Mouse (Mus musculus) lung, embryonic 16.5 days (tissue): Measurements from ENCODE around the gene Usf3. TPM values are rescaled to one million over a fixed set of nuclear protein-coding genes. Genes with fewer than 3 reads are reported as not detected.
A peak's percentile ranks its signal among the peaks of the same experiment; 100 is the strongest.

Experiments
- ATAC-seq: fragments of 200-750 bp; cut with Nextera tagmentation; 2 replicates; pipeline ENCODE4 v1.8.0; 2017; ENCODE audit warnings: low read depth, mild to moderate bottlenecking, moderate library complexity
- H3K27ac ChIP-seq: fragments of 300-500 bp; sonication (generic); 2 replicates; pipeline ENCODE4 v1.5.1; 2014; ENCODE audit warnings: mild to moderate bottlenecking, control low read depth, low read length
- H3K27me3 ChIP-seq: fragments of 300-500 bp; sonication (generic); 2 replicates; pipeline ENCODE4 v1.6.1; 2014; ENCODE audit warnings: low read depth, low read length, mixed read lengths; ENCODE audit not compliant: control insufficient read depth, insufficient read depth
- H3K36me3 ChIP-seq: fragments of 300-500 bp; sonication (generic); 2 replicates; pipeline ENCODE4 v1.6.1; 2014; ENCODE audit warnings: low read length; ENCODE audit not compliant: control insufficient read depth, insufficient read depth
- H3K4me1 ChIP-seq: fragments of 300-500 bp; sonication (generic); replicated peaks from 2 replicates; pipeline ENCODE4 v1.6.1; 2014; ENCODE audit warnings: low read length, mixed read lengths; ENCODE audit not compliant: control insufficient read depth, insufficient read depth
- H3K4me2 ChIP-seq: fragments of 300-500 bp; sonication (generic); 2 replicates; pipeline ENCODE4 v1.6.1; 2014; ENCODE audit warnings: low read depth, low read length, control low read depth
- H3K4me3 ChIP-seq: fragments of 300-500 bp; sonication (generic); 2 replicates; pipeline ENCODE4 v1.5.1; 2014; ENCODE audit warnings: mild to moderate bottlenecking, low read length, control low read depth
- H3K9ac ChIP-seq: fragments of 300-500 bp; sonication (generic); 2 replicates; pipeline ENCODE4 v1.6.1; 2014; ENCODE audit warnings: low read length, control low read depth
- H3K9me3 ChIP-seq: fragments of 300-500 bp; sonication (generic); 2 replicates; pipeline ENCODE4 v1.6.1; 2016; ENCODE audit warnings: low read length; ENCODE audit not compliant: control insufficient read depth
- WGBS: fragments of 180-500 bp; shearing (Covaris S2); extraction: QIAGEN DNeasy Blood & Tissue Kit; methylation state at CpG from one replicate; pipeline ENCODE4 v1.1.7; 2014; 5-methylcytosine and 5-hydroxymethylcytosine counted together
- polyA plus RNA-seq: library from polyadenylated mRNA; unstranded; fragments of >200 nt; fragmentation: Nextera tagmentation; extraction: Ambion mirVana; gene quantifications from 2 replicates; pipeline ENCODE4 v1.2.1, GENCODE M21; 2015

Usf3 gene
- polyA plus RNA-seq, 1 experiment from 2014 or later: 3.2 TPM

GRCm38 (mm10) chr16:44165182-44165581, 7.9 kb upstream of the Usf3 start:
- Histone ChIP-seq H3K4me2 (no peak overlapping the region), H3K4me3 (no peak overlapping the region), H3K9me3 (no peaks in the 10 kb centered on the region), H3K27ac (no peak overlapping the region), H3K9ac (no peak overlapping the region), H3K27me3 (no peaks in the 10 kb centered on the region), H3K4me1 (no peaks in the 10 kb centered on the region), H3K36me3 (no peaks in the 10 kb centered on the region)
- WGBS: 47% methylated on average over 3 of the region's 3 CpGs
- no peak for ATAC-seq

- ATAC-seq: no peak
- Histone ChIP-seq H3K4me2 (no peak overlapping the region), H3K4me1 (peaks cover 2% of the 10 kb centered on the region), H3K9me3 (no peaks in the 10 kb centered on the region), H3K27ac (no peak overlapping the region), H3K27me3 (no peaks in the 10 kb centered on the region), H3K4me3 (no peak overlapping the region), H3K36me3 (no peaks in the 10 kb centered on the region), H3K9ac (no peak overlapping the region)
- 64% methylated on average over 4 of the region's 4 CpGs for WGBS
These were observed 4.1 kb upstream of the Usf3 start for GRCm38 (mm10) chr16:44168990-44169389.

- WGBS: under 1% methylated on average over 26 of the region's 26 CpGs
- H3K9me3 ChIP-seq: no peaks in the 10 kb centered on the region
- ATAC-seq: peak; percentile 100
- H3K9ac ChIP-seq: peak overlapping the region; percentile 95
- H3K27ac ChIP-seq: peak overlapping the region; percentile 90
- H3K27me3 ChIP-seq: no peaks in the 10 kb centered on the region
- peak overlapping the region; percentile 70 for H3K4me2 ChIP-seq
- H3K4me1 ChIP-seq: peaks cover 12% of the 10 kb centered on the region
- H3K36me3 ChIP-seq: no peaks in the 10 kb centered on the region
- peak overlapping the region; percentile 68 for H3K4me3 ChIP-seq
These were observed 520 bp upstream of the Usf3 start for GRCm38 (mm10) chr16:44172297-44173154.

- H3K4me3 ChIP-seq: peak overlapping the region; percentile 68
- no peaks in the 10 kb centered on the region for H3K9me3 ChIP-seq
These were observed 1.0 kb downstream of the Usf3 start for GRCm38 (mm10) chr16:44173966-44174530.

GRCm38 (mm10) chr16:44175001-44175400, 2.0 kb downstream of the Usf3 start:
- H3K4me3 ChIP-seq: no peak overlapping the region
- H3K4me2 ChIP-seq: no peak overlapping the region

More at GRCm38 (mm10) chr16:44173966-44174530, 1.0 kb downstream of the Usf3 start:
- no peak for ATAC-seq
- Histone ChIP-seq H3K36me3 (no peaks in the 10 kb centered on the region), H3K9ac (peak overlapping the region; percentile 95), H3K27ac (peak overlapping the region; percentile 97), H3K27me3 (no peaks in the 10 kb centered on the region), H3K4me1 (peaks cover 15% of the 10 kb centered on the region), H3K4me2 (peak overlapping the region; percentile 66)
- WGBS: 6% methylated on average over 7 of the region's 7 CpGs

GRCm38 (mm10) chr16:44176511-44176910, 3.5 kb downstream of the Usf3 start:
- ATAC-seq: no peak
- H3K36me3 ChIP-seq: no peaks in the 10 kb centered on the region
- H3K27me3 ChIP-seq: no peaks in the 10 kb centered on the region
- no peak overlapping the region for H3K4me3 ChIP-seq
- WGBS: 94% methylated on average over 2 of the region's 2 CpGs
- H3K9me3 ChIP-seq: no peaks in the 10 kb centered on the region
- peaks cover 15% of the 10 kb centered on the region for H3K4me1 ChIP-seq
- no peak overlapping the region for H3K4me2 ChIP-seq
- no peak overlapping the region for H3K27ac ChIP-seq
- H3K9ac ChIP-seq: no peak overlapping the region

More at GRCm38 (mm10) chr16:44175001-44175400, 2.0 kb downstream of the Usf3 start:
- no peaks in the 10 kb centered on the region for H3K9me3 ChIP-seq
- no peak overlapping the region for H3K9ac ChIP-seq
- H3K27ac ChIP-seq: no peak overlapping the region
- H3K27me3 ChIP-seq: no peaks in the 10 kb centered on the region
- peaks cover 15% of the 10 kb centered on the region for H3K4me1 ChIP-seq
- no peaks in the 10 kb centered on the region for H3K36me3 ChIP-seq
- 49% methylated on average over 1 of the region's 1 CpGs for WGBS
- no peak for ATAC-seq

- Histone ChIP-seq H3K27ac (peak overlapping the region; percentile 21; the same call in 1 of the 2 replicates), H3K9me3 (no peaks in the 10 kb centered on the region), H3K36me3 (no peaks in the 10 kb centered on the region), H3K9ac (no peak overlapping the region), H3K4me1 (peaks cover 15% of the 10 kb centered on the region), H3K4me2 (no peak overlapping the region), H3K27me3 (no peaks in the 10 kb centered on the region), H3K4me3 (no peak overlapping the region)
- ATAC-seq: peak; percentile 79
- 55% methylated on average over 1 of the region's 1 CpGs for WGBS
These were observed 5.5 kb downstream of the Usf3 start for GRCm38 (mm10) chr16:44178555-44178954.

GRCm38 (mm10) chr16:44182597-44182996, 9.6 kb downstream of the Usf3 start:
- H3K27me3 ChIP-seq: no peaks in the 10 kb centered on the region
- H3K36me3 ChIP-seq: no peaks in the 10 kb centered on the region
- H3K9me3 ChIP-seq: no peaks in the 10 kb centered on the region
- H3K4me1 ChIP-seq: peaks cover 3% of the 10 kb centered on the region; the same call in 1 of the 2 replicates
- no peak for ATAC-seq
- no peak overlapping the region for H3K27ac ChIP-seq
- no peak overlapping the region for H3K4me3 ChIP-seq
- no peak overlapping the region for H3K9ac ChIP-seq
- no peak overlapping the region for H3K4me2 ChIP-seq
- 94% methylated on average over 1 of the region's 1 CpGs for WGBS

GRCm38 (mm10) chr16:44184769-44185168, 11.7 kb downstream of the Usf3 start:
- Histone ChIP-seq H3K9ac (no peak overlapping the region), H3K4me2 (no peak overlapping the region), H3K9me3 (0 out of 2 replicates have a peak, but pooled peaks cover 5% of the 10 kb centered on the region), H3K36me3 (peaks cover 5% of the 10 kb centered on the region; the same call in 1 of the 2 replicates), H3K27me3 (no peaks in the 10 kb centered on the region), H3K4me3 (no peak overlapping the region), H3K27ac (no peak overlapping the region), H3K4me1 (no peaks in the 10 kb centered on the region)
- 54% methylated on average over 3 of the region's 3 CpGs for WGBS
- ATAC-seq: no peak
